Mouse (Mus musculus): ENCODE measurements around the gene Dusp3.
"Not testable (repeated sequence)": the region's sequence is repeated elsewhere in the genome, so short reads cannot be mapped to it uniquely, and the experiment has no call there.

The Dusp3 gene

GRCm38 (mm10) chr11:102010140-102010539 is 23.3 kb upstream of the Dusp3 start:
- DNase-seq (ENCODE audit: low spot score) = no peak

- DNase-seq (ENCODE audit: low spot score) = no peak
These were observed 22.3 kb upstream of the Dusp3 start for GRCm38 (mm10) chr11:102008954-102009637.

- no peak for DNase-seq (ENCODE audit: low spot score)
These were observed 21.6 kb upstream of the Dusp3 start for GRCm38 (mm10) chr11:102008372-102008771.

- no peak for DNase-seq (ENCODE audit: low spot score)
These were observed 19.9 kb upstream of the Dusp3 start for GRCm38 (mm10) chr11:102006688-102007087.

GRCm38 (mm10) chr11:102006271-102006670 is 19.5 kb upstream of the Dusp3 start:
- no peak for DNase-seq (ENCODE audit: low spot score)

GRCm38 (mm10) chr11:102004251-102004650 is 17.4 kb upstream of the Dusp3 start:
- DNase-seq (ENCODE audit: low spot score) = no peak

GRCm38 (mm10) chr11:101999466-101999865 is 12.7 kb upstream of the Dusp3 start:
- no peak for DNase-seq (ENCODE audit: low spot score)

- DNase-seq (ENCODE audit: low spot score) = no peak
These were observed 11.4 kb upstream of the Dusp3 start for GRCm38 (mm10) chr11:101998258-101998657.

GRCm38 (mm10) chr11:101995938-101996337 is 9.1 kb upstream of the Dusp3 start:
- DNase-seq (ENCODE audit: low spot score) = no peak

GRCm38 (mm10) chr11:101994100-101994499 is 7.3 kb upstream of the Dusp3 start:
- DNase-seq (ENCODE audit: low spot score) = no peak

- DNase-seq (ENCODE audit: low spot score) = no peak
These were observed 5.6 kb upstream of the Dusp3 start for GRCm38 (mm10) chr11:101992411-101992810.

- no peak for DNase-seq (ENCODE audit: low spot score)
These were observed 5.0 kb upstream of the Dusp3 start for GRCm38 (mm10) chr11:101991813-101992212.

- no peak for DNase-seq (ENCODE audit: low spot score)
These were observed 3.4 kb upstream of the Dusp3 start for GRCm38 (mm10) chr11:101990244-101990643.

- peak; percentile 38 for DNase-seq (ENCODE audit: low spot score)
These were observed 823 bp downstream of the Dusp3 start for GRCm38 (mm10) chr11:101985990-101986389.

- DNase-seq (ENCODE audit: low spot score) = not testable (repeated sequence)
These were observed 1.4 kb downstream of the Dusp3 start for GRCm38 (mm10) chr11:101985450-101985849.

GRCm38 (mm10) chr11:101984054-101985025 is 2.5 kb downstream of the Dusp3 start, which contains the start of gene Cfap97d1:
Cfap97d1 (plus strand) TSS chr11:101984279.
- peak; percentile 53 for DNase-seq (ENCODE audit: low spot score)

- no peak for DNase-seq (ENCODE audit: low spot score)
These were observed 3.3 kb downstream of the Dusp3 start for GRCm38 (mm10) chr11:101983431-101983921.

GRCm38 (mm10) chr11:101982981-101983411 is 3.8 kb downstream of the Dusp3 start:
- DNase-seq (ENCODE audit: low spot score) = no peak

- DNase-seq (ENCODE audit: low spot score) = no peak
These were observed 5.0 kb downstream of the Dusp3 start for GRCm38 (mm10) chr11:101981850-101982249.

GRCm38 (mm10) chr11:101980603-101981157 is 6.1 kb downstream of the Dusp3 start:
- no peak for DNase-seq (ENCODE audit: low spot score)

- DNase-seq (ENCODE audit: low spot score) = no peak
These were observed 7.7 kb downstream of the Dusp3 start for GRCm38 (mm10) chr11:101979140-101979539.

GRCm38 (mm10) chr11:101976949-101977348 is 9.9 kb downstream of the Dusp3 start:
- no peak for DNase-seq (ENCODE audit: low spot score)

All from T-cell, adult 2 months (primary cell).